Mouse (Mus musculus): Measurements from ENCODE around the gene Dnajc4. TPM values are rescaled to one million over a fixed set of nuclear protein-coding genes. Genes with fewer than 3 reads are reported as not detected.

The Dnajc4 gene
- total RNA-seq, 1 experiment from 2014 or later = 7.9 TPM

DNA sequence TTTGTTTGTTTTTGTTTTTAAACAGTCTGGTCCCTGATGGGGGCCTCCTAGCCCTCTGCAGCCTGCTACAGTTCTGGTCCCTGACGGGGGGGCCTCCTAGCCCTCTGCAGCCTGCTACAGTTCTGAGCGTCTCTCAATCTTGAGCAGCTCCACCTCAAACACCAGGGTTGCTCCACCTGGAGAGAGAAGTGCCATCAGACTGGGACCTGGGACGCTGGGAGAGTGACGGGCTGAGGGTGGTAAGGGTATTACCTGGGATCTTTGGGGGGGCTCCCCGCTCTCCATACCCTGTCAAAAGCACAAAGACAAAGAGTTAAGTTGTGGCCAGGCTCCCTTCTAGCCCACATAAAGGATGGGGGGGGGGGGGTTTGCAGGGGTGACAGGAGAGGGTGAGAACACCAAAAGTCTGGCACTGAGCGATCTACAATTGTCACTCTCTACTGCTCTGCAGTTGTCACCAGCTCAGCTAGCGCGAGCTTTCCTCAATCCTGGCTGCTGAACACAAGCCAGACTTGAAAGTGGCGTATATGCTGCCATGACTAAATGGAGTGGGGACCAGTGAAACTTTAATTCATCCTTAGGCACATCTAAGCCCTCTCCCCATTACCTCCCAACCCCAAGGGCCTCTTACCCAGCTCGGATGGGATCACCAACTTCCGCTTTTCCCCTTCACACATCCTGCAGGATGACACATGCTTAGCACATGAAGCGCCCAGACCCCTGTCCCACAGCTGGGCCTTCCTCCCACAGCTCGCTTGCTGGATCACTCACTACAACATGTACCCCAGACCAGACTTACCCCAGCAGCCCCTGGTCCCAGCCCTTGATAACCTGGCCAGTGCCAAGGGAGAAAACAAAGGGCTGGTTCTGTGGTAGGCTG, 14.4 kb downstream of the Dnajc4 start:
- ATAC-seq (replicated peaks; ENCODE audit: low read depth, poor library complexity, severe bottlenecking) = no peak

DNA sequence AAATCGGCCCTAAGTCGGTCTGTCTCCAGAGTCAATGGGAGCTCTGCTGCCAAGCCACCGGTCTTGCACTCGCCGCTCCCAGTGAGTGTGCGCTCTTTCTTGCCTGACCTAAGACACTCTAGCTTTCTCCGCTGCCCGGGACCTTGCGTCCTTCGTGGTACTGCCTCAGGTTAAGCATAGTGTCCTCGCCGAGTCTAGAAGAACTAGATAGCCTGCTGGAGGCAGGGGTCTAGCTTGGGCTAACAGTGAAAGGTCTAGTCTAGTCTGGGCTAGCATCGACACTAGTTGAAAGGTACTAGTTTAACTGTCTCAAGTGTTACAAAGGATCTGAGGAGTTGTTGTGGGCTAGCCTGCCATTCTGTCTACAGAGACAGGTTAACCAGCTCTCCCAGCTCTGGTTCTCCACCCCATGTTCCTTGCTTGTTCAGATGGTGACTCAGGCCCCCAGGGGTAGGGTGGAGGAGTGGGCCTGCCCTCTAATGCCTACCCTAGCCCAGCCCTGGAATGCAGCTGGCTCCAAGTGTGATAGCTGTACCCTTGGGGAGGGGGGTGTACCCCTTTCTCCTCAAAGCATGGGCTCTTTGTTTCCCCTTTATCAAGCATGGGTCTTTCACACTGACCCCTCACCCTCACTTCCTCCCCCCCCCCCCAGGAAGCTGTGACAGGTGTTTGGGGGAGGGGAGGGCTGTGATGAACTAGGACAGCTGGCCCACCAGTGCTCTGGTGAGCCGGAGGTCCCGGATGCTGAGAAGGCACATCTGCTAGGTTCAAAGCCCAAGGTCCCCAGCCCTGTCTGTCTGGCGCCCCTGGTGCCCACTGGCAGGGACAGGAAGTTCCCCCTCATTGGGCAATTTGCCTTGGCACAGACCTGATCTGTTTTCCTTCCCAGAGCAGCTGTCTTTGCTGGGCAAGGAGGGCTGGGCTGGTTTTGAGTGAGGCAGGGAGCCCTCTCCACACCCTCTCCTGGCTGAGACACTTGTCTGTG, 16.5 kb downstream of the Dnajc4 start, which contains the start of gene Plcb3:
Gene Plcb3, minus strand, starts transcription at position 934 of the 985 bp plus-strand sequence.
- ATAC-seq (replicated peaks; ENCODE audit: low read depth, poor library complexity, severe bottlenecking) = peak; percentile 16

DNA sequence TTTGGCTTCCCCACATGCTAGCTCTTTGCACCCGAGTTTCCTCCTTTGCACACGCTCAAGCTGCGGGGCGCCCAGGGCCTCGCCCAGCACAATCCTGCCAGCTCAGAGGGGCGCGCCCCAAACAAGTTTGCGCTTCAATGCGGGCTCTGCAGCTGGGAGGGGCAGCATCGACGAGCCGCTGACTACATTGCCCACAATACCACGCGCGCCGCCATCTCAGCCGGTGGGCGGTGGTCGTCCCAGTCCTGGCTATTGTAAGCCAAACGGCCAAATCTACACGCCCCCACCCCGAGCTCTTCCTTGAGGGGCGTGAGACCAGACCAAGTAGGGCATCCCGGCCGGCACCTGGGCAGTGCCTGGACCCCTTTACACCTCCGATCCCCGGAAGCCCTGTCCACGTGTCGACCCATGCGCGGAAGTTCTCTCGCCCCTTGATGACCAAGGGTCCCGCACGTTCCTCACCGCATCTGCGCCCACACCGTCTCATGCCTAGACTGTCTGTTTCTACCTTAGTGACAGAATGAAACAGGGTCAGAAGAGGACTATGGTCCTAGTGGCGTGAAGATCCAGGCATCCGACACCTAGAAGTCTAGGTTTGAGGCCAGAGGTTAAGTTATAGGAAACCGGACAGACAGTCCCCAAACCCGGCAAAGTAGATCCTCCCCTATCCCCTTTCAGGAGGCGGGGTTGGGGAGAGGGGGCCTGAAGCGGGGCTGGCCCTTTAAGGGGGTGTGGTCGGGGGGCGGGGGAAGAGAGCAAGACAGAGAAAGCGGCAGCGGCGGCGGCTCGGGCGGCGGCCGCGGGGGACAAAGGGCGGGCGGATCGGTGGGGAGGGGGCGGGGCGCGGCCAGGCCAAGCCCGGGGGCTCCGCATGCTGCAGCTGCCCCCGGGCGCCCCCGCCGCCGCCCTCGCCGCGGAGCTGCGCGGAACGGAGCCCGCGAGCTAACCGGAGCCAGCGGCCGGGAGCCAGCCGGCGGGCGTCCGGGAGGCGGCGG, 17.9 kb downstream of the Dnajc4 start, which contains the start of gene Ppp1r14b:
Gene Ppp1r14b, plus strand, starts transcription at position 758 of the 995 bp plus-strand sequence.
- peak; percentile 69 for ATAC-seq (replicated peaks; ENCODE audit: low read depth, poor library complexity, severe bottlenecking)

- ATAC-seq (replicated peaks; ENCODE audit: low read depth, poor library complexity, severe bottlenecking) = no peak
Observed at GRCm38 (mm10) chr19:6973581-6974190, 18.7 kb downstream of the Dnajc4 start.

GRCm38 (mm10) chr19:6972247-6972917, 20.0 kb downstream of the Dnajc4 start:
- no peak for ATAC-seq (replicated peaks; ENCODE audit: low read depth, poor library complexity, severe bottlenecking)

GRCm38 (mm10) chr19:6971644-6972043, 20.7 kb downstream of the Dnajc4 start:
- no peak for ATAC-seq (replicated peaks; ENCODE audit: low read depth, poor library complexity, severe bottlenecking)

DNA sequence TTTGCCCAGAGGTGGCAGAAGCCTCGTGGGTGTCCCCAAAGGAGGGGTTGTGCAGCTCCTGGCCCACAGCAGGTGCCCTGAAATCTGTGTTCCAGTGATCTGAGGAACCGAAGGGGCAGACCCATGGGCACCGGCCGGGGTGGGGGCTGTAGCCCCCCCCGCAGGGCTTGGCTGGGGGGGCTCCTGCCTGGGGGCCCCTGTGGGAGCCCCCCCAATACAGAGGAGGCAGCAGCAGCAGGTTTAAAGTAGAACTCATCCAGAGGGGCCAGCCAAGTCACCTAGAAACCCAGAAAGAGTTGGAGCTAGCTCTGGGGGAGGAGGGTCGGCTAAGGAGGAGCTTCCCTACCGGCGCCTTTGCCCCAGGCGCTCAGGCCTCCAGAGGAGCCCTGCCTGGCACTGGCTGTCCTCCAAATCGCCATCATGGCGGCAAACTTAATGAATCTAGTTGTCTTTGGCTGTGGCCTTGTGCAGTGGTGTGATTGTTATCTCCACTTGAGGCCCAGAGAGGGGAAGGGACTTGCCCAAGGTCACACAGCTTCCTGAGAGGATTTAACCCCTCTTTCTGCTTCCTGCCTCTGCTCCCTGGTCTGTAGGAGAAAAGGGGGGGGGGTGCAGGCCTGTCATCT, 21.8 kb downstream of the Dnajc4 start:
- ATAC-seq (replicated peaks; ENCODE audit: low read depth, poor library complexity, severe bottlenecking) = no peak

DNA sequence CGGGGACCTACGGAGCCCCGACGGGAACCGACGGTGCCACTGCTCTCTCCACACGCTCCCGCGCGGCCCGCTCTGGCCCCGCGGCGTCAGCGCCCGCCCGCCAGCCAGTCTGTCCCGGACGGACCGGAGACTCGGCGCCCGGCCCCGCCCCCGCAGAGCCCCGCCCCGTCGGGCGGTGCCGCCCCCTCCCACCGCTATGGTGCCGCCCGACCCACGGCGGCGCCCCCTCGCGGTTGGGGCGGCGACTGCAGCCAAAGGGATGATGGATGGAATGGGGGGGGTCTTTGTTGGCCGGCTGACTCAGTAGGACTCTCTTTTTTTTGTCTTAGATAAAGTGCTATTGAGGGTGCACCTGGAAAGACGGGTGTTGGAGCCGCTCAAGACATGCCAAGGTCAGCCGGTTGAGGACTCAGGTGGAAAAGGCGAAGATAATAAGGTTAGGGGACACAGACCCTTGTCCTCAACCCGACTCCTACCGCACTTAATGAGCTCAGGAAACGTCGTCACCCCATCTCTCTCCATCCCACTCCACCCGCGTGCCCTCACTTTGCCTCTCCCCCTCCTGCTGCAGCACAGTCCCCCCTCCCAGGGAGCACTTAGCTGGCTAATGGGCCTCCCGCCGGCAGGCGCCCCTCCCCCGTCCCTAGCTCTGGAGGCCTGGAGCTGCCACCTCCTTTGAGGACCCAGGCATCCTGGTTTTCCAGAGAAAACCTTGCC, 22.5 kb downstream of the Dnajc4 start:
- ATAC-seq (replicated peaks; ENCODE audit: low read depth, poor library complexity, severe bottlenecking) = peak; percentile 40; the same call in 1 of the 2 replicates

GRCm38 (mm10) chr19:6969291-6969664, 23.1 kb downstream of the Dnajc4 start:
- no peak for ATAC-seq (replicated peaks; ENCODE audit: low read depth, poor library complexity, severe bottlenecking)

DNA sequence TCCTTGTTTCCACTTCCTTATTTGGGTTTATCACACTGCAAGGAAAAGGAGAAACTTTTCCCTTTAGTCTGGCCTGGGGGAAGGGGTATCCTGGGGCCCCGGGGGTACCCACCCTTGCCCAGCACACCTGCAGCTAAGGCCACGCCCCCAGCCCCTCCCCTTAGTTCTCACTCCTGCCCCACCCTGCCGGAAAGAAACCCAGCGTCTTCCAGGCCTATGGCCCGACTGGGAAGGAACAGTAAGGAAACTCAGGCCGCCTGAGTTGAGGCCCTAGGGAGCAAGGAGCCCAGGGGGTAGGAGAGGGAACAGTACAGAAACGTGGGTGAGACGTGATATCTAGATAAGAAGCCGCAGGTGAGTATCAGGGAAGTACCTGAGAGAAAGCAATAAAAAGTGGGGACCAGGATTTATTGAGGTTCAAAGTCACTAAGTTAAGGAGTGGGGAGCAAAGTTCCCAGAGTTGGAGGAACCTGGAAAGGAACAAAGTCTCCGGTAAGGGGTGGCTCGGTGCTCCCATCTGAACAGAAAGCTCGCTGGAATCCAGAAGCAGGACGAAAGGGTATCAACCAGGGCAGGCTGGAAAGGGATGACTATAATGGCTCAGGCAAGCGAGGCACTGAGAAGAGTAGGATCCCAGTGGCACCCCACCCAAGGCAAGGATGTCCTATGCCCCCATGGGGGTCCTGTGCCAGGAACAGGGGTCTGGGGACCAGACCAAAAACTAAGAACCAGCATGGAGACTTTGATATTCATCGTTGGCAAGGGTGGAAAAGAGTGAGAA, 23.7 kb downstream of the Dnajc4 start:
- no peak for ATAC-seq (replicated peaks; ENCODE audit: low read depth, poor library complexity, severe bottlenecking)

GRCm38 (mm10) chr19:6956461-6956860, 35.9 kb downstream of the Dnajc4 start:
- ATAC-seq (replicated peaks; ENCODE audit: low read depth, poor library complexity, severe bottlenecking) = no peak

DNA sequence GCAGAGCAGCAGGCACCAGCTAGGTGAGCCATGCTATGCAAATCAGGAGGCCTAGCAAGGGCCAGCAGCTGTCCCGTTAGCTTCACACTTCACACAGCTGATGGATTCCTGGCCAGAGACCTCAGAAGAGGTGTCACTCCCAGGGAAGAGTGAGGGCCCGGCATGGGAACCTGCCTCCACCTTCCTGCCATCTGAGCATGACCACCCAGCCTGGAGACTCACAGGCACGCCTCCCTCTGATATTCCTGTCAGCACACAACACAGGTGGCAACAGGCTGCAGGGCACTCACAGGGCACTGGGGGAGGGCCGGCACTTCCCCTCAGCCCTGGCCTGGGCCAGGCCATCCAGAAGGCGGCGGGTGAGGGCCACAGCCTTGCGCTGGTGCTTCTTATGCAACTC, 36.9 kb downstream of the Dnajc4 start:
- ATAC-seq (replicated peaks; ENCODE audit: low read depth, poor library complexity, severe bottlenecking) = no peak

- ATAC-seq (replicated peaks; ENCODE audit: low read depth, poor library complexity, severe bottlenecking) = no peak
Observed at GRCm38 (mm10) chr19:6954046-6954445, 38.3 kb downstream of the Dnajc4 start.

- no peak for ATAC-seq (replicated peaks; ENCODE audit: low read depth, poor library complexity, severe bottlenecking)
Observed at GRCm38 (mm10) chr19:6952712-6953037, 39.7 kb downstream of the Dnajc4 start.

DNA sequence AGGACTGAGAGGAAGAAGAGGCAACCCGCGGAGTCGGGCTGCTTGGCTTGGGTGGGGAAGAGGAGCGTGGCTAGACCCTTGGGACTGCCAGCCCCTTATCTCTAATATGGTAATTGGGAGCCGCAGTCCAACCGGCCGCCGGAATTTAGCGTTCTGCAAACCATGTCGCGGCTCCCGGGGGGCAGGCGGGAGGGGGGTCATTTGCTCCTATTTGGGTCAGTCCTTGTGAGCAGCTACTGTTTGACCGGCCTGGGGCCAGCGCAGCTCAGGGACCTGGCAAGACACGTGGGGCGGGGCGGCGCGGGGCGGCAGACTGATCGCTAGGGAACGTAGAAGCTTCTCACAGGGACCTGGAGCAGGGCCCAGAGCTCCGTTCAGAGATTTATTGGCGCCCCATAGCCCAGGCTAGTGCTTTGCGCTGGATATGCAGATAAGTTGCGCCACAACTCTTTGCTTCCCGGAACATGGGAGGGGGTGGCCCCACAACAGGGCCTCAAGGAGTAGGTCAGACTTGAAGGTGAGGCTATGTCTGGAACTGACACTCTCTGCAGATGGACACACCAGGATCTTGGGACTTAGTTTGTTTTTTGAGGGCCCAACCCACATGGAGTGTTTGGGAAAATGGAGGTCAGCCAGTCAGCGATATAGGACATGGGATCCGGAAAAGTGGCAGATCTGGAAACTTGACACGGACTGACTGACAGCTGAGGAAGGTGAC, 40.2 kb downstream of the Dnajc4 start:
- peak; percentile 24 for ATAC-seq (replicated peaks; ENCODE audit: low read depth, poor library complexity, severe bottlenecking)

DNA sequence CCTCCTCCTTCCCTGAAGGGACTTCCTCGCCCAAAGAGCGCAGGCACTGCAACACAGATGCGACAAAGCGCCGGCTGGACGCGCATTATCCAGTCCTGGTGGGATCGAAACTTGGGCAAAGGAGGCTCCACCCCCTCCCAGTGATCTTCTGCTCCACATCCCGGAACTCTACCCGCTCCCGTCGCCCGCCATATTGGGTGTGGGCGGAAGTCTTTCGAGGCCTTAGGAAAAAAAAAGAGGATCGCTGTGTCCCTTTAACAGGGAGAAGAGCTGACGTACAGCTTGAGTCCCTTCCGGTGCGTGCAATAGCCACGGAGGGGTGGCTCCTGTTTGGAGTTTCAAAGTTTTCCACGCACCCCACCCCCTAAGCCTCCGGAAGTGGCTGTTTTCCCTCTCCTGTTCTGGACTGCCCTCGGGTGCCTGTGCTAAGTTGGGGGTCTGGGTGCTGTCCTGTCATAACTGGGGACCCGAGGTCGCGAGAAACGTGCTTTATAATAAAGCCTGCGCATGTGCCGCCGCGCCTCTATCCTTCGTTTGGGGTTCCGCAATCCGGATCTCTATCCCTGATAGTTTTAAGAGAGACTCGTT, 40.9 kb downstream of the Dnajc4 start:
- peak; percentile 81 for ATAC-seq (replicated peaks; ENCODE audit: low read depth, poor library complexity, severe bottlenecking)

Data from common myeloid progenitor, adult 5-6 weeks (primary cell).